Comparison of ENCODE assay signal across 8 mouse cellular contexts in genomic region chr3:96243921-96244572, GRCm38 (mm10). TPM values are rescaled to one million over a fixed set of nuclear protein-coding genes. Genes with fewer than 3 reads are reported as not detected.
DNase-seq lines count a peak whose midpoint lies in the region; ATAC-seq and TF ChIP-seq lines count a peak whose summit lies in the region.

No protein-coding gene starts in this region.

- no peaks in the 10 kb centered on the region for H3K36me3 ChIP-seq in thymus, adult 2 months (ENCODE audit: control insufficient read depth, insufficient read depth, low read length)
- H3K36me3 ChIP-seq in forebrain, embryonic 15.5 days, result no peaks in the 10 kb centered on the region
- H3K36me3 ChIP-seq in kidney, postnatal 0 days (ENCODE audit: insufficient read depth, low read length), result no peaks in the 10 kb centered on the region
- no peaks in the 10 kb centered on the region for H3K36me3 ChIP-seq in neural tube, embryonic 14.5 days (ENCODE audit: control insufficient read depth, insufficient read depth, low read length)

- DNase-seq in thymus, adult 2 months, result no peak
- no peak for DNase-seq in thymus, postnatal 0 days (ENCODE audit: low spot score)
- DNase-seq in kidney, postnatal 0 days (ENCODE audit: low spot score), result no peak
- no peak for DNase-seq in right cerebral cortex, postnatal 25 days
- no peak for DNase-seq in ovary, adult 18-20 months (ENCODE audit: low spot score)
- no peak for DNase-seq in gastrocnemius, postnatal 36 days

- 80% methylated on average over 7 of the region's 7 CpGs for WGBS in thymus, adult 2 months
- WGBS in forebrain, embryonic 15.5 days, result 84% methylated on average over 7 of the region's 7 CpGs
- 64% methylated on average over 7 of the region's 7 CpGs for WGBS in kidney, postnatal 0 days
- WGBS in neural tube, embryonic 14.5 days, result 89% methylated on average over 7 of the region's 7 CpGs

- ATAC-seq in forebrain, embryonic 15.5 days (replicated peaks), result no peak
- ATAC-seq in kidney, postnatal 0 days (replicated peaks; ENCODE audit: low FRiP score, low read depth), result no peak
- no peak for ATAC-seq in neural tube, embryonic 14.5 days (ENCODE audit: low read depth)

- no peak for TF ChIP-seq POLR2A in thymus, adult 2 months (IDR thresholded peaks at IDR 0.05; ENCODE audit: control insufficient read depth, extremely low read depth, insufficient read depth, low read length, poor library complexity)

- peaks cover 16% of the 10 kb centered on the region for H3K4me1 ChIP-seq in thymus, adult 2 months (replicated peaks; ENCODE audit: control insufficient read depth, insufficient read depth, low read length)
- H3K4me1 ChIP-seq in forebrain, embryonic 15.5 days, result peaks cover 32% of the 10 kb centered on the region
- peaks cover 11% of the 10 kb centered on the region for H3K4me1 ChIP-seq in kidney, postnatal 0 days (replicated peaks; ENCODE audit: insufficient read depth, low read length)
- peaks cover 12% of the 10 kb centered on the region for H3K4me1 ChIP-seq in neural tube, embryonic 14.5 days (ENCODE audit: control insufficient read depth, insufficient read depth, low read length)

- peak overlapping the region; percentile 97 for H3K27ac ChIP-seq in thymus, adult 2 months (ENCODE audit: control insufficient read depth, insufficient read depth, low read length)
- peak overlapping the region; percentile 94 for H3K27ac ChIP-seq in forebrain, embryonic 15.5 days (replicated peaks)
- peak overlapping the region; percentile 94 for H3K27ac ChIP-seq in kidney, postnatal 0 days
- H3K27ac ChIP-seq in neural tube, embryonic 14.5 days (ENCODE audit: low read depth, low read length), result peak overlapping the region; percentile 92; the same call in 1 of the 2 replicates

- TF ChIP-seq CTCF in thymus, adult 2 months (IDR thresholded peaks at IDR 0.05; ENCODE audit: borderline replicate concordance, control insufficient read depth, extremely low read depth, insufficient read depth, low read length, poor library complexity), result no peak
- no peak for TF ChIP-seq CTCF in kidney, postnatal 0 days (IDR thresholded peaks at IDR 0.05; ENCODE audit: low read depth)

- peak overlapping the region; percentile 62 for H3K9ac ChIP-seq in forebrain, embryonic 15.5 days (replicated peaks)
- H3K9ac ChIP-seq in kidney, postnatal 0 days (ENCODE audit: low read depth, low read length), result 0 out of 2 replicates have a peak overlapping the region, but pooled peaks have one; percentile 78
- H3K9ac ChIP-seq in neural tube, embryonic 14.5 days (replicated peaks; ENCODE audit: low read depth, low read length), result no peak overlapping the region

- H3K4me2 ChIP-seq in forebrain, embryonic 15.5 days (replicated peaks), result peak overlapping the region; percentile 47
- peak overlapping the region; percentile 59 for H3K4me2 ChIP-seq in kidney, postnatal 0 days (ENCODE audit: low read length)
- H3K4me2 ChIP-seq in neural tube, embryonic 14.5 days (ENCODE audit: low read depth, low read length), result peak overlapping the region; percentile 57

- intact Hi-C loops in gastrocnemius, postnatal 36 days (cut with DNase I), result no loop called here

- no peaks in the 10 kb centered on the region for H3K9me3 ChIP-seq in forebrain, embryonic 15.5 days
- no peaks in the 10 kb centered on the region for H3K9me3 ChIP-seq in kidney, postnatal 0 days (replicated peaks; ENCODE audit: low read length)
- H3K9me3 ChIP-seq in neural tube, embryonic 14.5 days (ENCODE audit: control insufficient read depth, low read length), result no peaks in the 10 kb centered on the region

- peak overlapping the region; percentile 5; the same call in 1 of the 2 replicates for H3K4me3 ChIP-seq in thymus, adult 2 months (ENCODE audit: control insufficient read depth, insufficient read depth, low read length)
- peak overlapping the region; percentile 44; the same call in 1 of the 2 replicates for H3K4me3 ChIP-seq in forebrain, embryonic 15.5 days
- H3K4me3 ChIP-seq in kidney, postnatal 0 days (replicated peaks; ENCODE audit: low read depth, low read length), result peak overlapping the region; percentile 48
- H3K4me3 ChIP-seq in neural tube, embryonic 14.5 days (ENCODE audit: low read depth, low read length), result peak overlapping the region; percentile 42

- H3K27me3 ChIP-seq in thymus, adult 2 months (ENCODE audit: control insufficient read depth, insufficient read depth, low read length), result no peaks in the 10 kb centered on the region
- no peaks in the 10 kb centered on the region for H3K27me3 ChIP-seq in forebrain, embryonic 15.5 days
- no peaks in the 10 kb centered on the region for H3K27me3 ChIP-seq in kidney, postnatal 0 days (ENCODE audit: insufficient read depth, low read length)
- H3K27me3 ChIP-seq in neural tube, embryonic 14.5 days (ENCODE audit: control insufficient read depth, insufficient read depth, low read length), result no peaks in the 10 kb centered on the region

RNA-seq across cellular contexts. Expression of gene Hist2h2aa1, which starts 1.2 kb away (rescaled TPM):
- 565 and 592 TPM in 2 replicates for polyA plus RNA-seq in thymus, adult 2 months (2012; rRNA removed)
- 117 and 143 TPM in 2 replicates for polyA plus RNA-seq in thymus, postnatal 0 days (2015; fragmentation: Nextera tagmentation; extraction: Ambion mirVana)
- polyA plus RNA-seq in forebrain, embryonic 15.5 days (2015; fragmentation: Nextera tagmentation; extraction: Ambion mirVana), result 25.1 and 32.2 TPM in 2 replicates
- polyA plus RNA-seq in kidney, postnatal 0 days (2015; fragmentation: Nextera tagmentation; extraction: Ambion mirVana), result 30.9 and 33.5 TPM in 2 replicates
- polyA plus RNA-seq in neural tube, embryonic 14.5 days (2014; fragmentation: Nextera tagmentation; extraction: Ambion mirVana), result 9.7 and 17.4 TPM in 2 replicates
- total RNA-seq in gastrocnemius, postnatal 36 days (2021), result 1 to 10 TPM; 2.9 to 7.9 TPM

RNA-seq across cellular contexts. Expression of gene Hist2h3c1, which starts 2.4 kb away (rescaled TPM):
- polyA plus RNA-seq in thymus, adult 2 months (2012; rRNA removed), result not detected in 2 replicates
- polyA plus RNA-seq in thymus, postnatal 0 days (2015; fragmentation: Nextera tagmentation; extraction: Ambion mirVana), result 0.64 and 0.76 TPM in 2 replicates
- polyA plus RNA-seq in forebrain, embryonic 15.5 days (2015; fragmentation: Nextera tagmentation; extraction: Ambion mirVana), result 0.62 TPM in 1 of 2 replicates, not detected in the other
- 0.62 and 1.0 TPM in 2 replicates for polyA plus RNA-seq in kidney, postnatal 0 days (2015; fragmentation: Nextera tagmentation; extraction: Ambion mirVana)
- polyA plus RNA-seq in neural tube, embryonic 14.5 days (2014; fragmentation: Nextera tagmentation; extraction: Ambion mirVana), result 0.18 and 0.67 TPM in 2 replicates
- not detected for total RNA-seq in gastrocnemius, postnatal 36 days (2021)

RNA-seq across cellular contexts. Expression of gene Hist2h2aa2, which starts 4.0 kb away (rescaled TPM):
- polyA plus RNA-seq in thymus, adult 2 months (2012; rRNA removed), result 255 and 367 TPM in 2 replicates
- polyA plus RNA-seq in thymus, postnatal 0 days (2015; fragmentation: Nextera tagmentation; extraction: Ambion mirVana), result 215 and 339 TPM in 2 replicates
- polyA plus RNA-seq in forebrain, embryonic 15.5 days (2015; fragmentation: Nextera tagmentation; extraction: Ambion mirVana), result 51.6 and 60.6 TPM in 2 replicates
- polyA plus RNA-seq in kidney, postnatal 0 days (2015; fragmentation: Nextera tagmentation; extraction: Ambion mirVana), result 86.7 and 107 TPM in 2 replicates
- polyA plus RNA-seq in neural tube, embryonic 14.5 days (2014; fragmentation: Nextera tagmentation; extraction: Ambion mirVana), result 32.6 and 49.7 TPM in 2 replicates
- 100 to 1,000 TPM; 189 to 208 TPM for total RNA-seq in gastrocnemius, postnatal 36 days (2021)

RNA-seq across cellular contexts. Expression of gene Hist2h3c2, which starts 5.1 kb away (rescaled TPM):
- 1,020 and 1,654 TPM in 2 replicates for polyA plus RNA-seq in thymus, adult 2 months (2012; rRNA removed)
- 30.0 and 47.7 TPM in 2 replicates for polyA plus RNA-seq in thymus, postnatal 0 days (2015; fragmentation: Nextera tagmentation; extraction: Ambion mirVana)
- 6.7 and 8.0 TPM in 2 replicates for polyA plus RNA-seq in forebrain, embryonic 15.5 days (2015; fragmentation: Nextera tagmentation; extraction: Ambion mirVana)
- 2.1 and 2.3 TPM in 2 replicates for polyA plus RNA-seq in kidney, postnatal 0 days (2015; fragmentation: Nextera tagmentation; extraction: Ambion mirVana)
- polyA plus RNA-seq in neural tube, embryonic 14.5 days (2014; fragmentation: Nextera tagmentation; extraction: Ambion mirVana), result 0.71 and 1.1 TPM in 2 replicates
- 1 to 10 TPM; 7.6 to 8.3 TPM for total RNA-seq in gastrocnemius, postnatal 36 days (2021)

RNA-seq across cellular contexts. Expression of gene Hist2h4, which starts 19.1 kb away (rescaled TPM):
- 87.7 and 101 TPM in 2 replicates for polyA plus RNA-seq in thymus, adult 2 months (2012; rRNA removed)
- polyA plus RNA-seq in thymus, postnatal 0 days (2015; fragmentation: Nextera tagmentation; extraction: Ambion mirVana), result 101 and 145 TPM in 2 replicates
- 10.1 and 10.9 TPM in 2 replicates for polyA plus RNA-seq in forebrain, embryonic 15.5 days (2015; fragmentation: Nextera tagmentation; extraction: Ambion mirVana)
- polyA plus RNA-seq in kidney, postnatal 0 days (2015; fragmentation: Nextera tagmentation; extraction: Ambion mirVana), result 9.6 and 9.9 TPM in 2 replicates
- polyA plus RNA-seq in neural tube, embryonic 14.5 days (2014; fragmentation: Nextera tagmentation; extraction: Ambion mirVana), result 4.2 TPM in 2 replicates
- total RNA-seq in gastrocnemius, postnatal 36 days (2021), result 1 to 10 TPM; 5.9 to 6.8 TPM
